Comparison of ENCODE assay signal across 22 mouse cellular contexts in genomic region chr6:145427411-145427810, GRCm38 (mm10).
A peak's percentile ranks its signal among the peaks of the same experiment; 100 is the strongest.
DNase-seq lines count a peak whose midpoint lies in the region; ATAC-seq lines count a peak whose summit lies in the region.
"Had no signal": no experiment of that assay in that cellular context is flagged by ENCODE, and none has a peak within 500 bp of the region (broad histone marks: within the 10 kb centered on the region; RNA-seq: fewer than 3 reads in every experiment).

No protein-coding gene starts in this region.

- peak; percentile 25; the same call in 1 of the 2 replicates for ATAC-seq in frontal cortex, adult (ENCODE audit: low TSS enrichment)
- ATAC-seq in midbrain, embryonic 16.5 days: no peak
- 0 out of 2 replicates have a peak, but pooled peaks have one; percentile 42 for ATAC-seq in midbrain, embryonic 15.5 days (replicated peaks)
- ATAC-seq: forebrain, embryonic 14.5 days; intestine, postnatal 0 days had no signal

- no peak overlapping the region for H3K4me3 ChIP-seq in midbrain, embryonic 10.5 days
- no peak overlapping the region for H3K4me3 ChIP-seq in midbrain, embryonic 16.5 days (ENCODE audit: low read depth, low read length)
- H3K4me3 ChIP-seq in midbrain, embryonic 15.5 days: no peak overlapping the region
- H3K4me3 ChIP-seq: heart, embryonic 12.5 days; hindbrain, embryonic 10.5 days; left cerebral cortex, adult 2 months; liver, embryonic 13.5 days had no signal

- H3K9ac ChIP-seq in midbrain, embryonic 16.5 days (ENCODE audit: low read depth, low read length): no peak overlapping the region
- no peak overlapping the region for H3K9ac ChIP-seq in midbrain, embryonic 15.5 days
- H3K9ac ChIP-seq: heart, embryonic 12.5 days; liver, embryonic 13.5 days had no signal

- no peak for DNase-seq in frontal cortex, adult 2 months (ENCODE audit: extremely low spot score in 1 of 2, low spot score in 1 of 2)
- peak; percentile 7 for DNase-seq in kidney, postnatal 10 days
- no peak for DNase-seq in kidney, postnatal 14 days
- DNase-seq in midbrain, embryonic 10.5 days (ENCODE audit: low spot score): no peak
- DNase-seq in urinary bladder, postnatal 14 days (ENCODE audit: low spot score): no peak
- DNase-seq: adrenal gland, postnatal 10 days; cerebellum, adult 8-10 months; cerebellum, postnatal 36 days; embryo, embryonic 11 days; gastrocnemius, postnatal 10 days; layer of hippocampus, adult 9-11 months; liver, embryonic 13.5 days; thymus, postnatal 14 days had no signal

- H3K27ac ChIP-seq in midbrain, embryonic 10.5 days (replicated peaks): 0 out of 2 replicates have a peak overlapping the region, but pooled peaks have one; percentile 25
- H3K27ac ChIP-seq in midbrain, embryonic 16.5 days (ENCODE audit: low read length): no peak overlapping the region
- H3K27ac ChIP-seq in midbrain, embryonic 15.5 days: no peak overlapping the region
- H3K27ac ChIP-seq: hindbrain, embryonic 10.5 days; left cerebral cortex, adult 2 months; liver, embryonic 13.5 days; macrophage had no signal

- WGBS in midbrain, embryonic 10.5 days: 78% methylated on average over 15 of the region's 15 CpGs
- WGBS in midbrain, embryonic 16.5 days: 49% methylated on average over 15 of the region's 15 CpGs
- 53% methylated on average over 15 of the region's 15 CpGs for WGBS in midbrain, embryonic 15.5 days

- H3K4me2 ChIP-seq in midbrain, embryonic 16.5 days (ENCODE audit: low read length): no peak overlapping the region
- H3K4me2 ChIP-seq in midbrain, embryonic 15.5 days: no peak overlapping the region
- H3K4me2 ChIP-seq: heart, embryonic 12.5 days; liver, embryonic 13.5 days had no signal

- H3K27me3 ChIP-seq in midbrain, embryonic 10.5 days (ENCODE audit: low read depth, poor library complexity, severe bottlenecking): no peaks in the 10 kb centered on the region
- H3K27me3 ChIP-seq in midbrain, embryonic 16.5 days (ENCODE audit: control insufficient read depth, insufficient read depth, low read depth, low read length): no peaks in the 10 kb centered on the region
- no peaks in the 10 kb centered on the region for H3K27me3 ChIP-seq in midbrain, embryonic 15.5 days (replicated peaks)
- H3K27me3 ChIP-seq: liver, embryonic 13.5 days had no signal

- no peaks in the 10 kb centered on the region for H3K36me3 ChIP-seq in midbrain, embryonic 10.5 days
- H3K36me3 ChIP-seq in midbrain, embryonic 16.5 days (ENCODE audit: control insufficient read depth, insufficient read depth, low read length): no peaks in the 10 kb centered on the region
- no peaks in the 10 kb centered on the region for H3K36me3 ChIP-seq in midbrain, embryonic 15.5 days (replicated peaks)
- H3K36me3 ChIP-seq: heart, embryonic 12.5 days; hindbrain, embryonic 10.5 days; liver, embryonic 13.5 days had no signal

- H3K9me3 ChIP-seq in midbrain, embryonic 10.5 days (replicated peaks): no peaks in the 10 kb centered on the region
- H3K9me3 ChIP-seq in midbrain, embryonic 16.5 days (replicated peaks; ENCODE audit: control insufficient read depth, low read length, poor library complexity, severe bottlenecking): no peaks in the 10 kb centered on the region
- no peaks in the 10 kb centered on the region for H3K9me3 ChIP-seq in midbrain, embryonic 15.5 days
- H3K9me3 ChIP-seq: heart, embryonic 12.5 days; hindbrain, embryonic 10.5 days; liver, embryonic 13.5 days had no signal

- H3K4me1 ChIP-seq in midbrain, embryonic 10.5 days: peaks cover 18% of the 10 kb centered on the region
- no peaks in the 10 kb centered on the region; the same call in 1 of the 2 replicates for H3K4me1 ChIP-seq in midbrain, embryonic 16.5 days (ENCODE audit: control insufficient read depth, insufficient read depth, low read length)
- no peaks in the 10 kb centered on the region for H3K4me1 ChIP-seq in midbrain, embryonic 15.5 days
- H3K4me1 ChIP-seq: liver, embryonic 13.5 days had no signal
